Mouse (Mus musculus) cerebellum, adult 2 months (tissue): ENCODE data around the gene Zfhx3.

Source experiments
- CTCF ChIP-seq: fragments of 200-500 bp; IDR thresholded peaks from 2 replicates; pipeline ENCODE4 v1.5.1; 2011; ENCODE audit warnings: low read depth, mild to moderate bottlenecking, control low read depth, low read length, moderate library complexity, borderline replicate concordance; ENCODE audit not compliant: insufficient read depth
- POLR2A ChIP-seq: fragments of 200-500 bp; IDR thresholded peaks from 2 replicates; pipeline ENCODE4 v1.6.1; 2011; ENCODE audit warnings: low read length, control low read depth, borderline replicate concordance; ENCODE audit not compliant: insufficient read depth

- TF ChIP-seq CTCF: no peak
- TF ChIP-seq POLR2A: no peak
These were observed 69.1 kb downstream of the Zfhx3 start for GRCm38 (mm10) chr8:108011516-108011915.
